Mouse (Mus musculus) olfactory bulb, adult 2 months (tissue): ENCODE results near the gene Kcnq4. TPM values are rescaled to one million over a fixed set of nuclear protein-coding genes. Genes with fewer than 3 reads are reported as not detected.

ENCODE experiments used
- H3K27ac ChIP-seq: fragments of 200-500 bp; 2 replicates; pipeline ENCODE4 v1.5.1; 2012; ENCODE audit warnings: low read depth, low read length; ENCODE audit not compliant: insufficient read depth
- H3K4me1 ChIP-seq: fragments of 200-500 bp; 2 replicates; pipeline ENCODE4 v1.6.1; 2012; ENCODE audit warnings: low read length; ENCODE audit not compliant: control insufficient read depth, insufficient read depth
- H3K4me3 ChIP-seq: fragments of 200-500 bp; 2 replicates; pipeline ENCODE4 v1.5.1; 2012; ENCODE audit warnings: mild to moderate bottlenecking, low read depth, low read length, moderate library complexity; ENCODE audit not compliant: insufficient read depth
- CTCF ChIP-seq: fragments of 200-500 bp; IDR thresholded peaks from 2 replicates; pipeline ENCODE4 v1.5.1; 2012; ENCODE audit warnings: low read depth, mild to moderate bottlenecking, low read length, moderate library complexity; ENCODE audit not compliant: insufficient read depth
- POLR2A ChIP-seq: fragments of 200-500 bp; IDR thresholded peaks from 2 replicates; pipeline ENCODE4 v1.6.1; 2012; ENCODE audit warnings: mild to moderate bottlenecking, low read depth, low read length, moderate library complexity; ENCODE audit not compliant: insufficient read depth
- WGBS: fragments of 180-500 bp; shearing (Covaris S2); methylation state at CpG from one replicate; pipeline ENCODE4 v1.1.7; 2018; 5-methylcytosine and 5-hydroxymethylcytosine counted together
- polyA plus RNA-seq: library from polyadenylated mRNA; stranded (reverse); fragments of >200 nt; gene quantifications from 2 replicates; pipeline ENCODE4 v1.2.4, GENCODE M21; 2012; ENCODE audit warnings: low replicate concordance; ENCODE audit not compliant: missing spikeins, insufficient read depth, insufficient read length

Gene Kcnq4
- polyA plus RNA-seq, 1 experiment = not detected

DNA sequence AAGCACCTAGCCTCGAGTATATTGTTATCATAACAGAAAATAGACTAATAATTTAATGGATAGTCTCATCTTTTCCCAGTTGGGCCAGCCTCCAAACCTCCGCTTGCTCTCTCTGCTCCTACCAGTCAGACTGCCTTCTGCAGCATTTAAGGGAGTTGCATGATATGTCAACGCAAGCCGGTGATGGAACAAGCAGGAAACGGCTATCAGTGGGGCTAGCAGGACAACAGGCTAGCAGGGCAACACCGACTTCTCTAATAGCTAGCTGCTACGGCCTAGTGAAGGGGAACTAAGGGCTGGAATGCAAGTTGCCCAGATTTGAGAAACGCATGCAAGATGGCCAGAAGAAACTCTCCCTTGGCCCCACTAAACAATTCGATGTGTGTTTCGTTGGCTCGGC, 20.6 kb downstream of the Kcnq4 start:
- TF ChIP-seq CTCF (no peak), POLR2A (no peak)

GRCm38 (mm10) chr4:120726174-120726573, 22.2 kb downstream of the Kcnq4 start:
- no peak for TF ChIP-seq POLR2A
- TF ChIP-seq CTCF = no peak
- Histone ChIP-seq H3K4me3 (no peak overlapping the region), H3K27ac (no peak overlapping the region), H3K4me1 (peaks cover 8% of the 10 kb centered on the region)
- WGBS = 66% methylated on average over 4 of the region's 4 CpGs

More for the DNA sequence above, 20.6 kb downstream of the Kcnq4 start:
- WGBS = 83% methylated on average over 11 of the region's 11 CpGs
- Histone ChIP-seq H3K4me1 (peaks cover 14% of the 10 kb centered on the region), H3K4me3 (no peak overlapping the region), H3K27ac (no peak overlapping the region)

DNA sequence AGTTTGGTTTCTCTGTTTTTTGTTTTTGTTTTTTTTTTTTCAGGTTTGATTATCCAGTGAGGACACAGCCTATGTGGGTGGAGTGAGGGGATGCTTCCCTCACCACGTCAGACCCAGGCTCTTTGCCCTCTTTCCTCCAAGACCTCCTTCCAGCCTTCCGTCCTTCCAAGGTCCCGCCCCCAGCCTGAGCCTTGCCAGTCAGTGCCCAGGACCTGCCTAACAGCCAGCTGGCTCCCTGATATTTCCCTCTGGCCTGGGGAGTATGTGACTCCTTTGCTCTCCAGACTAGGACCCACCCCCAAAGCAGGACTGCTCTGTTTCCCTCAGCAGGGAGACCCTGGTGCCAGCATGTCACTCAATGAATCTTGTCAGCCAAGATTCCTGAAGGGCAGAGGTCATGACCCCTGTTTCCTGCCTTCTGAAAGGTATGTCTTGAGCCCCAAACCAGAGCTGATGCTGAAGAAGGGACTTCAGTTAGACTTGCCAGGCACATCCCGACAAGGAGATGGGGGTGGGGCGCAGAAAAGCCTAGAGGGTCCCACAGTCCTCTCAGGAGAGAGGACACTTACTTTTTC, 22.8 kb downstream of the Kcnq4 start:
- Histone ChIP-seq H3K4me1 (0 out of 2 replicates have a peak, but pooled peaks cover 4% of the 10 kb centered on the region), H3K27ac (no peak overlapping the region), H3K4me3 (no peak overlapping the region)
- TF ChIP-seq POLR2A (no peak), CTCF (no peak)
- WGBS = 53% methylated on average over 5 of the region's 5 CpGs

DNA sequence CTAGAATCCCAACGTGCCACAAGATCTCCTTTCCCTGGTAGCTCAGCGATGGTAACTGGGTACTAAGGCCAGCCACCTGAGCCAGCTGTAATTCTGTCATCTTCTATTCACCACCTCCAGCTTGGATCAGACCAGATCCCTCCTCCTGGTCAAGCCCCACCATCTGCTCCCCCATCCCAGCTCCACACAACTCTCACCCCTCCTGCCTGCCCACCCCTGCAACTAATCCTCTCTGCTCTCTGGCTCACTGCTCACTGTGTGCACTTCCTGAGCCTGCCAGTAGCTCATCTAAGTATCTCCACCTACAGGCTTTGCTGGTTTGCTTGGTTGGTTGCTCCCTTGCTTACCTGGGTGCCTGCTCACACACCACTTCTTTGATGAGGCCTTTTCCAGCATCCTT, 26.8 kb downstream of the Kcnq4 start:
- no peak overlapping the region for H3K4me3 ChIP-seq
- H3K4me1 ChIP-seq = peaks cover 16% of the 10 kb centered on the region
- 77% methylated on average over 2 of the region's 2 CpGs for WGBS
- H3K27ac ChIP-seq = no peak overlapping the region
- TF ChIP-seq CTCF (no peak), POLR2A (no peak)

- no peak overlapping the region for H3K27ac ChIP-seq
- TF ChIP-seq CTCF = no peak
- no peak for TF ChIP-seq POLR2A
- H3K4me1 ChIP-seq = peaks cover 24% of the 10 kb centered on the region
- no peak overlapping the region for H3K4me3 ChIP-seq
- 64% methylated on average over 5 of the region's 5 CpGs for WGBS
Observed at GRCm38 (mm10) chr4:120719152-120719551, 29.3 kb downstream of the Kcnq4 start.

GRCm38 (mm10) chr4:120717591-120717990, 30.8 kb downstream of the Kcnq4 start:
- peaks cover 29% of the 10 kb centered on the region for H3K4me1 ChIP-seq
- 46% methylated on average over 8 of the region's 8 CpGs for WGBS
- H3K27ac ChIP-seq = no peak overlapping the region
- H3K4me3 ChIP-seq = no peak overlapping the region
- TF ChIP-seq POLR2A = no peak
- TF ChIP-seq CTCF = no peak

DNA sequence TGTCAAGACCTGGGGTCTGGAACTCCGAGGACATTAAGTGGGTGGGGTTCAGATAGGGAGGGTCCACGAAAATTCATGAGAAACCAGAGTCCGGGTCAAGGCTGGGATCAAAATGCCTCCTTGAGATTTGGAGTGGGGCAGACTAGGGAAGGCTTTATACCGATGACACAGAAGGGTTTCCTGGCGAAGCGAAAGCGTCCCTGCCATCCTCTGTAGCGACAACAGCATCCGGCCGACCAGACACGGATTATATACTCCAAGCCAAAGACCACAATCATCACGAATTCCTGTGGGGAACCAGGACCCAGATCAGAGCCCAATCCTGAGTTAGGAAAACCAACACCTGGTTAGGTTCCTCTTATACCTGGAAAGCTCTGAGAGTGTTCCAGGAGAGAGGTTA, 31.6 kb downstream of the Kcnq4 start:
- Histone ChIP-seq H3K4me3 (peak overlapping the region; percentile 46; the same call in 1 of the 2 replicates), H3K4me1 (peaks cover 29% of the 10 kb centered on the region), H3K27ac (no peak overlapping the region)
- TF ChIP-seq CTCF (no peak), POLR2A (no peak)
- 51% methylated on average over 12 of the region's 12 CpGs for WGBS

DNA sequence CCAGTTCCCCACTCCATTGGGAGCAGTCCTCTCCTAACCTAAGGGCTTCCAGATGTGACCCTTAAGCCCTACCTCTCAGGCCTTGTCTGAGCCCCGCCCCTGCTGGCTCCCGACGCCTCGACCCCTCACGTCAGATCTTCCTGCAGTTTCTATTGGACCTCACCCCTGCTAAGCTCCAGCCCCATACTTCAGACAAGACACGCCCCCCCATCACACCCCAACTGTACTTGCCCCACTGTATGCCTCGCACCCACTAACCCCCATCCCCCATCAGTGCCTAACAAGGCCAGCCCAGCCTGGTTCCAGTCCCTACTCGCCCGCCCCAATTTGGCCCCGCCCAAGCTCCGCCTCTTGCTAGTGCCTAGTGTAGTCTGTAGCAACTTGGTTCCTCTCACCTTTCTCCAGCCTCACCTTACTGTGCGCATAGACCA, 32.3 kb downstream of the Kcnq4 start:
- H3K4me3 ChIP-seq = peak overlapping the region; percentile 46
- TF ChIP-seq CTCF (no peak), POLR2A (no peak)
- H3K27ac ChIP-seq = no peak overlapping the region
- H3K4me1 ChIP-seq = peaks cover 29% of the 10 kb centered on the region
- WGBS = 8% methylated on average over 12 of the region's 12 CpGs

- 71% methylated on average over 6 of the region's 6 CpGs for WGBS
- TF ChIP-seq CTCF (no peak), POLR2A (no peak)
- no peak overlapping the region for H3K4me3 ChIP-seq
- H3K27ac ChIP-seq = no peak overlapping the region
- H3K4me1 ChIP-seq = peaks cover 29% of the 10 kb centered on the region
Observed at GRCm38 (mm10) chr4:120713856-120714497, 34.4 kb downstream of the Kcnq4 start.
